Mouse (Mus musculus) heart, adult 2 months (tissue): Measurements from ENCODE around the gene Gtf2h1. TPM values are rescaled to one million over a fixed set of nuclear protein-coding genes. Genes with fewer than 3 reads are reported as not detected.
"Not testable (repeated sequence)": the region's sequence is repeated elsewhere in the genome, so short reads cannot be mapped to it uniquely, and the experiment has no call there.

Source experiments
- DNase-seq, 2 experiments: peaks; one replicate each; pipeline ENCODE4 v3.0.0; 2021
- H3K27ac ChIP-seq: fragments of 200-600 bp; 2 replicates; pipeline ENCODE4 v1.8.1; 2022
- H3K27me3 ChIP-seq: fragments of 200-500 bp; 2 replicates; pipeline ENCODE4 v1.6.1; 2012; ENCODE audit warnings: mild to moderate bottlenecking, low read length, inconsistent platforms, mixed read lengths; ENCODE audit not compliant: control insufficient read depth, insufficient read depth
- H3K36me3 ChIP-seq: fragments of 200-500 bp; 2 replicates; pipeline ENCODE4 v1.6.1; 2012; ENCODE audit warnings: low read length, inconsistent platforms; ENCODE audit not compliant: control insufficient read depth, insufficient read depth
- H3K4me1 ChIP-seq: fragments of 200-500 bp; 2 replicates; pipeline ENCODE4 v1.6.1; 2011; ENCODE audit warnings: low read length; ENCODE audit not compliant: control insufficient read depth, insufficient read depth
- H3K4me3 ChIP-seq: fragments of 200-600 bp; 2 replicates; pipeline ENCODE4 v1.8.1; 2022
- H3K79me2 ChIP-seq: fragments of 200-500 bp; replicated peaks from 2 replicates; pipeline ENCODE4 v1.6.1; 2012; ENCODE audit warnings: mild to moderate bottlenecking, inconsistent platforms, low read length, moderate library complexity, mixed read lengths; ENCODE audit not compliant: control insufficient read depth, insufficient read depth
- H3K9ac ChIP-seq: fragments of 200-500 bp; 2 replicates; pipeline ENCODE4 v1.6.1; 2012; ENCODE audit warnings: low read depth, mild to moderate bottlenecking, control low read depth, inconsistent platforms, low read length, mixed read lengths
- CTCF ChIP-seq: fragments of 200-600 bp; IDR thresholded peaks from 2 replicates; pipeline ENCODE4 v1.8.1; 2022; ENCODE audit warnings: antibody characterized with exemption, mild to moderate bottlenecking, moderate library complexity
- EP300 ChIP-seq: fragments of 200-500 bp; IDR thresholded peaks from 2 replicates; pipeline ENCODE4 v1.6.1; 2011; ENCODE audit warnings: low read depth, low read length, control low read depth; ENCODE audit not compliant: insufficient read depth
- POLR2A ChIP-seq: fragments of 200-500 bp; IDR thresholded peaks from 2 replicates; pipeline ENCODE4 v1.6.1; 2011; ENCODE audit warnings: mild to moderate bottlenecking, low read depth, low read length, control low read depth; ENCODE audit not compliant: insufficient read depth
- WGBS: fragments of 180-500 bp; shearing (Covaris S2); methylation state at CpG from one replicate; pipeline ENCODE4 v1.1.7; 2018; 5-methylcytosine and 5-hydroxymethylcytosine counted together
- intact Hi-C: fragments of 180-260 bp; cut with DNase I; formaldehyde crosslinking; loops from one replicate; pipeline ENCODE4 v1.15.1; 2025
- polyA plus RNA-seq: library from polyadenylated mRNA; depleted of rRNA; stranded (reverse); fragments of >200 nt; gene quantifications from 2 replicates; pipeline ENCODE4 v1.2.3, GENCODE M21; 2012
- total RNA-seq, 2 experiments: library from RNA; stranded (reverse); gene quantifications; 2 replicates each; pipeline ENCODE4 v1.2.3; 2021

Gene Gtf2h1
- total and polyA plus RNA-seq, 3 experiments: 4.8 to 17.2 (median 15.7) TPM

DNA sequence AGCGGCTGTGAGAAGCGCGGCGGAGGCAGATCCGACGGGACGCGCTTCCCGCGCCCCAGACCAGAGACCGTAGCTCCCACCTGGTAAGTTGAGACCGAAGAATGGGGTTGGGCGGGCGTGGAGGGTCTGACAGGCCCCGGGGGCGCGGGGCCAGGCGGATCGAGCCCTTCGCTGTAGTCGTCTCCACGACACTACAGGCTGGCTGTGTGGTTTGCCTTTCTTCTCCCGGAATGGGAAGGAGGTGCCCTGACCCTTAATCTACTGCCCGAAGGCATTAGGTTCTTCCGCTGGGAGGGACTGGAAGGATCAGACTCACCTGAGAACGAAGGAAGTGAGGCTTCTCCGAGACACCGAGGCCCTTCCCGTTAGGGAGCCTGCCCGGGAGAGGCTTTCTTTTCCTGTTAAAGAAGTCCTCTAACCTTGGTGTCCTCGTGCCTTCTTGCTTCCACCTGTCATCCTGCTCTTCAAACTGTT lies 340 bp downstream of the Gtf2h1 start:
- peaks cover 4% of the 10 kb centered on the region for H3K79me2 ChIP-seq

DNA sequence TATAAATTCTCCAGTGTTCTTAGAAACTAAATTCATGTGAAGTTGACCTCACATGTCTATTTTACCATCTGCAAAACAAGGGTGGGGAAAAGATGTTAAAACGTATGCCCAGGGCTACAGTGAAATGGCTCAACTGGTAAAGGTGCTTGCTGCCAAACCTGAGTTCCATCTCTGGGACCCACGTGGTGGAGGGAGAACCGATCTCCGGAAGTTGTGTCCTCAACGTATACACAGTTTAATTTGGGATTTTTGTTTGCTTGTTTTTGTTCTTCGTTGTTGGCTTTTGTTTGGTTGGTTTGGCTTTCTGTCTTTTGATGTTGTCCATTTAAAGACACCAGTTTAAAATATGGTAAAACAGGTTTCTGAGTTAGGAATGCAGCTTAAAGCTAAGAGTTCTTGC lies 876 bp downstream of the Gtf2h1 start:
- intact Hi-C loops: loop anchor here (2.0 to 10.0 kb wide), 3 partner anchors 50 to 211 kb away; partner anchors contain the start of genes Spty2d1 and Tsg101
- WGBS: 33% methylated on average over 6 of the region's 6 CpGs
- H3K9ac ChIP-seq: no peak overlapping the region

More for the DNA sequence above, 340 bp downstream of the Gtf2h1 start:
- intact Hi-C loops: loop anchor here (2.0 to 10.0 kb wide), 3 partner anchors 51 to 211 kb away; partner anchors contain the start of genes Spty2d1 and Tsg101
- H3K27ac ChIP-seq: peak overlapping the region; percentile 94
- no peaks in the 10 kb centered on the region for H3K27me3 ChIP-seq
- peaks cover 9% of the 10 kb centered on the region for H3K36me3 ChIP-seq
- no peak for TF ChIP-seq POLR2A
- TF ChIP-seq EP300: no peak
- TF ChIP-seq CTCF: no peak
- H3K4me3 ChIP-seq: peak overlapping the region; percentile 60
- H3K9ac ChIP-seq: peak overlapping the region; percentile 94
- no peak for DNase-seq
- under 1% methylated on average over 31 of the region's 31 CpGs for WGBS
- H3K4me1 ChIP-seq: peaks cover 4% of the 10 kb centered on the region

DNA sequence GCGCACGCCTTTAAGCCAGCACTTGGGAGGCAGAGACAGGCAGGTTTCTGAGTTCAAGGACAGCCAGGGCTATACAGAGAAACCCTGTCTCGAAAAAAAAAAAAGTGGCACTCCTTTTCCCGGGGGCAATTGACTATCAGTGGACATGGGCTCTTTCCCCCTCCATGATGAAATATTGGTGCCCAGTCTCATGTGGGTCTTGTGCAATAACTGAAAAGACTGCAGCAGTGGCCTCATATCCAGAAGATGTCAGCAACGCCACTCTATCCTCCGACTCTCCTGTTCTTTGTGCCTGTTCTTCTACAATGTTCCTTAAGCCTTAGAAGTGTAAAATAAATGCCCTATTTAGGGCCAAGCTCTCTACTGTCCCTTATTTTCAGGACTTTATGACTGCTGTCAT lies 14.4 kb downstream of the Gtf2h1 start:
- DNase-seq: no peak
- H3K27me3 ChIP-seq: no peaks in the 10 kb centered on the region
- H3K27ac ChIP-seq: no peak overlapping the region
- no peaks in the 10 kb centered on the region for H3K4me1 ChIP-seq
- no peak overlapping the region for H3K9ac ChIP-seq
- WGBS: 94% methylated on average over 6 of the region's 6 CpGs
- intact Hi-C loops: no loop called here
- H3K79me2 ChIP-seq: no peaks in the 10 kb centered on the region
- H3K36me3 ChIP-seq: no peaks in the 10 kb centered on the region; the same call in none of the 2 replicates
- TF ChIP-seq EP300: no peak
- no peak for TF ChIP-seq CTCF
- no peak for TF ChIP-seq POLR2A
- no peak overlapping the region for H3K4me3 ChIP-seq

More for the DNA sequence above, 876 bp downstream of the Gtf2h1 start:
- Histone ChIP-seq H3K79me2 (peaks cover 4% of the 10 kb centered on the region), H3K36me3 (peaks cover 9% of the 10 kb centered on the region), H3K27me3 (no peaks in the 10 kb centered on the region), H3K4me1 (peaks cover 4% of the 10 kb centered on the region), H3K4me3 (peak overlapping the region; percentile 60), H3K27ac (no peak overlapping the region; the same call in 1 of the 2 replicates)
- no peak for DNase-seq
- TF ChIP-seq POLR2A (no peak), CTCF (no peak), EP300 (no peak)

DNA sequence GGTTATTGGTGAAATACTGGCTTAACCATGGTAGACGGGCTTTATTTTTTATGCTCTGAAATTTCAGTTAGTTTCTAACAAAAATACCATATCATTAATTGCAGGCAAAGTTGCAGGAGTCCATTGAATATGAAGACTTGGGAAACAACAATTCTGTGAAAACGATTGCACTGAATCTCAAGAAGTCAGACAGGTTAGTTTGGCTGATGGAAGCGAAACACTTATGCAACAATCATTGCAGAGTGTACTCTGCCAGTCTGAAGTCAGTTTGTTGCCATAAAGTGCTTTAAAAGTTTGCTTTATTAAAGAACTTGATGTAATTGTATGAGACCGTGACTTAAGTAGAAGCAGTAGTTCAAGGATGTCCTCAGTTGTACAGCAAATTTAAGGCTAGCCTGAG lies 18.1 kb downstream of the Gtf2h1 start:
- no peaks in the 10 kb centered on the region; the same call in none of the 2 replicates for H3K36me3 ChIP-seq
- H3K79me2 ChIP-seq: no peaks in the 10 kb centered on the region
- no peaks in the 10 kb centered on the region for H3K27me3 ChIP-seq
- no peak overlapping the region for H3K27ac ChIP-seq
- no peak for DNase-seq
- H3K9ac ChIP-seq: no peak overlapping the region
- 87% methylated on average over 4 of the region's 4 CpGs for WGBS
- H3K4me3 ChIP-seq: no peak overlapping the region
- intact Hi-C loops: no loop called here
- TF ChIP-seq CTCF (no peak), EP300 (no peak), POLR2A (no peak)
- H3K4me1 ChIP-seq: no peaks in the 10 kb centered on the region

DNA sequence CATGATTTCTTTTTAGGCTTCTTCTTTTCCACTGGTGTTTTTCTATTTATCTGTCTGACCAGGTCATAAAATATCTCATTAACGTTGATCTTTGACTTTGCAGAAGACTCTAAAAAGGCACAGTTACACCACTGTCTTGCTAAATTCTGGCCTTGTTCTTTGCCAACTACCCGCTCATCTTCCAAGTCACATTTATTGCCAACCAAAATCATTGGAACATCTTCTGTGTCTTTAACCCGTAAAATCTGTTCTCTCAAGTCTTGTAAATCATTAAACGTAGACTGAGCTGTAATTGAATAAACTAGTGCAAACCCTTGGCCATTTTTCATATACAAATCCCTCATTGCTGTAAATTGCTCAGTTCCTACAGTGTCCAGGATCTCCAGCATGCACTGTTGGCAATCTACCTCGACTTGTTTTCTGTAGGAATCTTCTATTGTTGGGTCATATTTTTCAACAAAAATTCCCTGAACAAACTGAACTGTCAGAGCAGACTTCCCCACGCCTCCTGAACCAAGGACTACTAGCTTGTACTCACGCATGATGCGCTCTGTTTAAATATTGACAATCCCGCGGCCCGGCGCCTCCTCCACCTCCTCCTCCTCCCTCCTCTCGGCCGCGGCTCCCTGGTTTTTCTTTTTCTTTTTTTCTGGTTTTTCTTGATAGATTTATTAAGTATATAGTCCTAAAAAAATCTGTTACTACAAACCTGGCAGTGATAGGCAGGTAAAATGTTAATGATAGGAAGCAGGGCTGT lies 25.2 kb downstream of the Gtf2h1 start:
- H3K79me2 ChIP-seq, H3K27ac ChIP-seq, H3K9ac ChIP-seq, H3K4me1 ChIP-seq, H3K4me3 ChIP-seq, H3K27me3 ChIP-seq, intact Hi-C loops, H3K36me3 ChIP-seq, DNase-seq: not testable (repeated sequence)
- WGBS: 93% methylated on average over 15 of the region's 15 CpGs
